Mouse (Mus musculus): ENCODE data around the gene Tmem119. TPM values are rescaled to one million over a fixed set of nuclear protein-coding genes. Genes with fewer than 3 reads are reported as not detected.
A peak's percentile ranks its signal among the peaks of the same experiment; 100 is the strongest.

Gene Tmem119
- polyA plus RNA-seq, 1 experiment from 2014 or later: 51.1 TPM

GRCm38 (mm10) chr5:113776896-113777226 is 23.5 kb downstream of the Tmem119 start:
- Histone ChIP-seq H3K4me2 (ENCODE audit: low read depth, low read length) (no peak overlapping the region), H3K4me1 (replicated peaks; ENCODE audit: control insufficient read depth, insufficient read depth, low read length) (peaks cover 7% of the 10 kb centered on the region), H3K9me3 (ENCODE audit: control insufficient read depth, low read length) (no peaks in the 10 kb centered on the region), H3K9ac (ENCODE audit: low read length) (no peak overlapping the region), H3K27ac (ENCODE audit: low read length) (no peak overlapping the region), H3K27me3 (ENCODE audit: control insufficient read depth, insufficient read depth, low read depth, low read length) (no peaks in the 10 kb centered on the region), H3K36me3 (ENCODE audit: control insufficient read depth, insufficient read depth, low read length) (peaks cover 17% of the 10 kb centered on the region), H3K4me3 (ENCODE audit: low read length) (no peak overlapping the region)
- WGBS: 89% methylated on average over 8 of the region's 8 CpGs
- ATAC-seq (ENCODE audit: low read depth): no peak

- Histone ChIP-seq H3K9me3 (ENCODE audit: control insufficient read depth, low read length) (no peaks in the 10 kb centered on the region), H3K27ac (ENCODE audit: low read length) (no peak overlapping the region), H3K36me3 (ENCODE audit: control insufficient read depth, insufficient read depth, low read length) (peaks cover 17% of the 10 kb centered on the region), H3K4me3 (ENCODE audit: low read length) (no peak overlapping the region), H3K9ac (ENCODE audit: low read length) (no peak overlapping the region), H3K4me1 (replicated peaks; ENCODE audit: control insufficient read depth, insufficient read depth, low read length) (peaks cover 7% of the 10 kb centered on the region), H3K4me2 (ENCODE audit: low read depth, low read length) (no peak overlapping the region), H3K27me3 (ENCODE audit: control insufficient read depth, insufficient read depth, low read depth, low read length) (no peaks in the 10 kb centered on the region)
- WGBS: 87% methylated on average over 15 of the region's 15 CpGs
- ATAC-seq (ENCODE audit: low read depth): no peak
Observed at GRCm38 (mm10) chr5:113776128-113776895, 24.0 kb downstream of the Tmem119 start.

GRCm38 (mm10) chr5:113775585-113775984 is 24.7 kb downstream of the Tmem119 start:
- Histone ChIP-seq H3K4me3 (ENCODE audit: low read length) (no peak overlapping the region), H3K27me3 (ENCODE audit: control insufficient read depth, insufficient read depth, low read depth, low read length) (no peaks in the 10 kb centered on the region), H3K36me3 (ENCODE audit: control insufficient read depth, insufficient read depth, low read length) (peaks cover 17% of the 10 kb centered on the region), H3K4me1 (replicated peaks; ENCODE audit: control insufficient read depth, insufficient read depth, low read length) (peaks cover 8% of the 10 kb centered on the region), H3K27ac (ENCODE audit: low read length) (no peak overlapping the region), H3K9ac (ENCODE audit: low read length) (no peak overlapping the region), H3K9me3 (ENCODE audit: control insufficient read depth, low read length) (no peaks in the 10 kb centered on the region), H3K4me2 (ENCODE audit: low read depth, low read length) (no peak overlapping the region)
- ATAC-seq (ENCODE audit: low read depth): no peak
- WGBS: 90% methylated on average over 10 of the region's 10 CpGs

- Histone ChIP-seq H3K27ac (ENCODE audit: low read length) (no peak overlapping the region; the same call in 1 of the 2 replicates), H3K4me3 (ENCODE audit: low read length) (peak overlapping the region; percentile 97)
- ATAC-seq (ENCODE audit: low read depth): 0 out of 2 replicates have a peak, but pooled peaks have one; percentile 9
Observed at GRCm38 (mm10) chr5:113773664-113774063, 26.7 kb downstream of the Tmem119 start.

GRCm38 (mm10) chr5:113772905-113773519 is 27.3 kb downstream of the Tmem119 start:
- no peaks in the 10 kb centered on the region for H3K27me3 ChIP-seq (ENCODE audit: control insufficient read depth, insufficient read depth, low read depth, low read length)
- peak; percentile 21 for ATAC-seq (ENCODE audit: low read depth)
- H3K27ac ChIP-seq (ENCODE audit: low read length): no peak overlapping the region
- WGBS: 0% methylated on average over 18 of the region's 38 CpGs
- peaks cover 21% of the 10 kb centered on the region for H3K36me3 ChIP-seq (ENCODE audit: control insufficient read depth, insufficient read depth, low read length)
- H3K4me2 ChIP-seq (ENCODE audit: low read depth, low read length): peak overlapping the region; percentile 78
- peaks cover 21% of the 10 kb centered on the region for H3K4me1 ChIP-seq (replicated peaks; ENCODE audit: control insufficient read depth, insufficient read depth, low read length)
- no peaks in the 10 kb centered on the region for H3K9me3 ChIP-seq (ENCODE audit: control insufficient read depth, low read length)
- H3K4me3 ChIP-seq (ENCODE audit: low read length): peak overlapping the region; percentile 97
- H3K9ac ChIP-seq (ENCODE audit: low read length): peak overlapping the region; percentile 80

More at GRCm38 (mm10) chr5:113773664-113774063, 26.7 kb downstream of the Tmem119 start:
- WGBS: under 1% methylated on average over 7 of the region's 7 CpGs
- Histone ChIP-seq H3K9me3 (ENCODE audit: control insufficient read depth, low read length) (no peaks in the 10 kb centered on the region), H3K4me2 (ENCODE audit: low read depth, low read length) (peak overlapping the region; percentile 78), H3K9ac (ENCODE audit: low read length) (peak overlapping the region; percentile 80), H3K27me3 (ENCODE audit: control insufficient read depth, insufficient read depth, low read depth, low read length) (no peaks in the 10 kb centered on the region), H3K36me3 (ENCODE audit: control insufficient read depth, insufficient read depth, low read length) (peaks cover 17% of the 10 kb centered on the region), H3K4me1 (replicated peaks; ENCODE audit: control insufficient read depth, insufficient read depth, low read length) (peaks cover 21% of the 10 kb centered on the region)

GRCm38 (mm10) chr5:113772450-113772895 is 27.8 kb downstream of the Tmem119 start, which contains the start of the genes Sart3 and Iscu:
TSS of gene Sart3 (minus strand) at chr5:113772510.
TSS of gene Iscu (plus strand) at chr5:113772748.
- WGBS: 0% methylated on average over 44 of the region's 49 CpGs
- Histone ChIP-seq H3K4me1 (replicated peaks; ENCODE audit: control insufficient read depth, insufficient read depth, low read length) (peaks cover 21% of the 10 kb centered on the region), H3K36me3 (ENCODE audit: control insufficient read depth, insufficient read depth, low read length) (peaks cover 21% of the 10 kb centered on the region), H3K27me3 (ENCODE audit: control insufficient read depth, insufficient read depth, low read depth, low read length) (no peaks in the 10 kb centered on the region), H3K9ac (ENCODE audit: low read length) (peak within 1 kb of the TSS; percentile 98), H3K4me3 (ENCODE audit: low read length) (peak within 1 kb of the TSS; percentile 97), H3K4me2 (ENCODE audit: low read depth, low read length) (peak within 1 kb of the TSS; percentile 78), H3K9me3 (ENCODE audit: control insufficient read depth, low read length) (no peaks in the 10 kb centered on the region), H3K27ac (ENCODE audit: low read length) (peak within 1 kb of the TSS; percentile 99)
- peak; percentile 90 for ATAC-seq (ENCODE audit: low read depth)

GRCm38 (mm10) chr5:113771213-113772162 is 28.8 kb downstream of the Tmem119 start:
- ATAC-seq (ENCODE audit: low read depth): peak; percentile 88
- Histone ChIP-seq H3K27me3 (ENCODE audit: control insufficient read depth, insufficient read depth, low read depth, low read length) (no peaks in the 10 kb centered on the region), H3K4me1 (replicated peaks; ENCODE audit: control insufficient read depth, insufficient read depth, low read length) (peaks cover 21% of the 10 kb centered on the region), H3K36me3 (ENCODE audit: control insufficient read depth, insufficient read depth, low read length) (peaks cover 19% of the 10 kb centered on the region), H3K4me3 (ENCODE audit: low read length) (peak overlapping the region; percentile 97), H3K9me3 (ENCODE audit: control insufficient read depth, low read length) (no peaks in the 10 kb centered on the region), H3K4me2 (ENCODE audit: low read depth, low read length) (peak overlapping the region; percentile 78), H3K27ac (ENCODE audit: low read length) (peak overlapping the region; percentile 99), H3K9ac (ENCODE audit: low read length) (peak overlapping the region; percentile 98)
- WGBS: under 1% methylated on average over 84 of the region's 97 CpGs

- ATAC-seq (ENCODE audit: low read depth): no peak
- WGBS: 89% methylated on average over 8 of the region's 8 CpGs
- no peak overlapping the region for H3K4me2 ChIP-seq (ENCODE audit: low read depth, low read length)
Observed at GRCm38 (mm10) chr5:113768806-113769205, 31.5 kb downstream of the Tmem119 start.

More at GRCm38 (mm10) chr5:113768806-113769205, 31.5 kb downstream of the Tmem119 start:
- Histone ChIP-seq H3K4me3 (ENCODE audit: low read length) (no peak overlapping the region), H3K4me1 (replicated peaks; ENCODE audit: control insufficient read depth, insufficient read depth, low read length) (peaks cover 18% of the 10 kb centered on the region), H3K9me3 (ENCODE audit: control insufficient read depth, low read length) (no peaks in the 10 kb centered on the region), H3K9ac (ENCODE audit: low read length) (no peak overlapping the region), H3K27ac (ENCODE audit: low read length) (no peak overlapping the region), H3K36me3 (ENCODE audit: control insufficient read depth, insufficient read depth, low read length) (peaks cover 12% of the 10 kb centered on the region), H3K27me3 (ENCODE audit: control insufficient read depth, insufficient read depth, low read depth, low read length) (no peaks in the 10 kb centered on the region)

Data from lung, embryonic 16.5 days (tissue).